Mouse (Mus musculus) CH12.LX (cell line): ENCODE data around the gene Yars. TPM values are rescaled to one million over a fixed set of nuclear protein-coding genes. Genes with fewer than 3 reads are reported as not detected.

Experiments used
- DNase-seq: peaks from one replicate; pipeline ENCODE4 v3.0.0-alpha.2; 2013; ENCODE audit errors: extremely low read depth
- H3K27ac ChIP-seq: 2 replicates; pipeline ENCODE4 v1.5.1; 2012; ENCODE audit warnings: low read depth, mild to moderate bottlenecking, control low read depth, moderate library complexity; ENCODE audit not compliant: insufficient read depth
- H3K27me3 ChIP-seq: replicated peaks from 2 replicates; pipeline ENCODE3; 2012; ENCODE audit warnings: inconsistent platforms
- H3K36me3 ChIP-seq, 2 experiments: replicated peaks in 1 of 2; 2 replicates each; pipeline versions ENCODE3 to v1.6.1; 2012; ENCODE audit warnings: inconsistent platforms in 1 of 2, low read length in 1 of 2, mild to moderate bottlenecking in 1 of 2, mixed read lengths in 1 of 2, moderate library complexity in 1 of 2; ENCODE audit not compliant: control insufficient read depth in 1 of 2, insufficient read depth in 1 of 2
- H3K4me1 ChIP-seq, 2 experiments: 2 replicates each; pipeline ENCODE4 v1.6.1; 2012; ENCODE audit warnings: inconsistent platforms in 1 of 2, moderate library complexity in 1 of 2; ENCODE audit not compliant: insufficient read depth in 2 of 2, control insufficient read depth in 1 of 2
- H3K4me2 ChIP-seq: 2 replicates; pipeline ENCODE4 v1.6.1; 2012; ENCODE audit warnings: low read depth, mild to moderate bottlenecking, control low read depth; ENCODE audit not compliant: poor library complexity, insufficient read depth, severe bottlenecking
- H3K4me3 ChIP-seq, 3 experiments: fragments of 150-350 bp in 1 of 3; sonication (generic) in 1 of 3; replicated peaks in 1 of 3; 2 replicates each; pipeline versions ENCODE3 to v1.5.1; 2011 to 2012; ENCODE audit warnings: low read depth in 2 of 3, low read length in 2 of 3, mild to moderate bottlenecking in 2 of 3, moderate library complexity in 2 of 3, control low read depth in 1 of 3, improper control_type of control experiment in 1 of 3, inconsistent platforms in 1 of 3, mixed read lengths in 1 of 3; ENCODE audit not compliant: poor library complexity in 1 of 3
- H3K79me2 ChIP-seq: replicated peaks from 2 replicates; pipeline ENCODE4 v1.6.1; 2012; ENCODE audit warnings: mild to moderate bottlenecking, moderate library complexity; ENCODE audit not compliant: control insufficient read depth, poor library complexity, insufficient read depth, severe bottlenecking; ENCODE audit errors: extremely low read depth
- H3K9ac ChIP-seq: 2 replicates; pipeline ENCODE4 v1.6.1; 2012; ENCODE audit warnings: low read depth, mild to moderate bottlenecking, control low read depth, moderate library complexity; ENCODE audit not compliant: insufficient read depth
- H3K9me3 ChIP-seq: replicated peaks from 2 replicates; pipeline ENCODE3; 2012; ENCODE audit warnings: low read length, inconsistent platforms, mixed read lengths
- BHLHE40 ChIP-seq: IDR thresholded peaks from 2 replicates; pipeline ENCODE4 v1.6.1; 2011; ENCODE audit warnings: mild to moderate bottlenecking, low read depth, low read length, improper control_type of control experiment
- CHD1 ChIP-seq: IDR thresholded peaks from 2 replicates; pipeline ENCODE4 v1.6.1; 2012; ENCODE audit warnings: low read depth, low read length, improper control_type of control experiment, inconsistent platforms
- CHD2 ChIP-seq: IDR thresholded peaks from 2 replicates; pipeline ENCODE4 v1.6.1; 2011; ENCODE audit warnings: low read length, improper control_type of control experiment
- CTCF ChIP-seq, 2 experiments: IDR thresholded peaks in 1 of 2; conservative IDR thresholded peaks in 1 of 2; 2 replicates each; pipeline ENCODE4 v1.5.1; 2011 to 2012; ENCODE audit warnings: low read depth in 2 of 2, low read length in 2 of 2, improper control_type of control experiment in 1 of 2, inconsistent platforms in 1 of 2, mild to moderate bottlenecking in 1 of 2, moderate library complexity in 1 of 2
- EP300 ChIP-seq: IDR thresholded peaks from 2 replicates; pipeline ENCODE4 v1.6.1; 2011; ENCODE audit warnings: low read length, improper control_type of control experiment
- GABPA ChIP-seq: IDR thresholded peaks from 2 replicates; pipeline ENCODE4 v1.6.1; 2012; ENCODE audit warnings: low read depth, low read length, improper control_type of control experiment, inconsistent platforms; ENCODE audit not compliant: insufficient replicate concordance
- JUN ChIP-seq: IDR thresholded peaks from 2 replicates; pipeline ENCODE4 v1.6.1; 2011; ENCODE audit warnings: low read depth, mild to moderate bottlenecking, low read length, improper control_type of control experiment, moderate library complexity; ENCODE audit not compliant: insufficient read depth
- JUND ChIP-seq: conservative IDR thresholded peaks from 2 replicates; pipeline ENCODE4 v1.6.1; 2011; ENCODE audit warnings: low read depth, low read length, improper control_type of control experiment
- KAT2A ChIP-seq: IDR thresholded peaks from 2 replicates; pipeline ENCODE4 v1.6.1; 2012; ENCODE audit warnings: low read length, improper control_type of control experiment, inconsistent platforms; ENCODE audit not compliant: insufficient replicate concordance
- MAFK ChIP-seq: IDR thresholded peaks from 2 replicates; pipeline ENCODE4 v1.6.1; 2011; ENCODE audit warnings: low read length, improper control_type of control experiment; ENCODE audit not compliant: insufficient replicate concordance
- MEF2A ChIP-seq: IDR thresholded peaks from 2 replicates; pipeline ENCODE4 v1.6.1; 2014; ENCODE audit warnings: low read depth, mild to moderate bottlenecking, inconsistent platforms, low read length, improper control_type of control experiment, borderline replicate concordance
- MXI1 ChIP-seq: IDR thresholded peaks from 2 replicates; pipeline ENCODE4 v1.6.1; 2011; ENCODE audit warnings: mild to moderate bottlenecking, low read depth, low read length, improper control_type of control experiment
- MYC ChIP-seq: IDR thresholded peaks from 2 replicates; pipeline ENCODE4 v1.6.1; 2011; ENCODE audit warnings: low read depth, mild to moderate bottlenecking, improper control_type of control experiment, low read length
- NELFE ChIP-seq: IDR thresholded peaks from 2 replicates; pipeline ENCODE4 v1.6.1; 2011; ENCODE audit warnings: low read depth, low read length, improper control_type of control experiment
- POLR2A ChIP-seq: IDR thresholded peaks from 2 replicates; pipeline ENCODE4 v1.6.1; 2011; ENCODE audit warnings: low read depth, mild to moderate bottlenecking, improper control_type of control experiment, low read length
- POLR2AphosphoS2 ChIP-seq: IDR thresholded peaks from 2 replicates; pipeline ENCODE4 v1.6.1; 2011; ENCODE audit warnings: low read depth, low read length, improper control_type of control experiment
- SIN3A ChIP-seq: IDR thresholded peaks from 2 replicates; pipeline ENCODE4 v1.6.1; 2012; ENCODE audit warnings: low read length, improper control_type of control experiment, inconsistent platforms
- TBP ChIP-seq: conservative IDR thresholded peaks from 2 replicates; pipeline ENCODE4 v1.6.1; 2011; ENCODE audit warnings: low read depth, low read length, improper control_type of control experiment
- USF1 ChIP-seq: IDR thresholded peaks from 2 replicates; pipeline ENCODE4 v1.6.1; 2014; ENCODE audit warnings: low read depth, mild to moderate bottlenecking, inconsistent platforms, low read length, improper control_type of control experiment
- ZC3H11A ChIP-seq: IDR thresholded peaks from 2 replicates; pipeline ENCODE4 v1.6.1; 2012; ENCODE audit warnings: low read depth, mild to moderate bottlenecking, inconsistent platforms, low read length, improper control_type of control experiment
- ZKSCAN1 ChIP-seq: IDR thresholded peaks from 2 replicates; pipeline ENCODE4 v1.6.1; 2012; ENCODE audit warnings: low read depth, inconsistent platforms, low read length, improper control_type of control experiment, borderline replicate concordance
- ZMIZ1 ChIP-seq: IDR thresholded peaks from 2 replicates; pipeline ENCODE4 v1.6.1; 2012; ENCODE audit warnings: low read depth, mild to moderate bottlenecking, inconsistent platforms, low read length, improper control_type of control experiment
- ZNF384 ChIP-seq: IDR thresholded peaks from 2 replicates; pipeline ENCODE4 v1.6.1; 2012; ENCODE audit warnings: low read depth, low read length, improper control_type of control experiment, inconsistent platforms
- dilution Hi-C: fragments of 300-500 bp; cut with MboI; formaldehyde crosslinking; loops from 2 replicates; pipeline ENCODE4 v1.14.3; 2020; ENCODE audit warnings: low sequenced_read_pairs; ENCODE audit not compliant: extremely low pct_unique_long_range_greater_than_20kb, extremely low pct_ligation_motif_present
- in situ Hi-C: fragments of 300-500 bp; cut with MboI; formaldehyde crosslinking; loops from 3 replicates; pipeline ENCODE4 v1.14.3; 2019; ENCODE audit warnings: low sequenced_read_pairs, low pct_ligation_motif_present, low pct_unique_long_range_greater_than_20kb, mixed read lengths
- polyA plus RNA-seq: library from polyadenylated mRNA; unstranded; fragments of >175 nt; gene quantifications from 2 replicates; pipeline ENCODE4 v1.2.1, GENCODE M21; 2012; ENCODE audit warnings: low read depth; ENCODE audit not compliant: insufficient read length
- total RNA-seq, 2 experiments: library from RNA; depleted of rRNA; stranded (reverse); fragments of 300-350 nt in 1 of 2; fragments of >200 nt in 1 of 2; gene quantifications; 2 replicates each; pipeline ENCODE4 v1.2.3; 2012 to 2014

The Yars gene
- total and polyA plus RNA-seq, 3 experiments = 96.3 to 207 (median 180) TPM

DNA sequence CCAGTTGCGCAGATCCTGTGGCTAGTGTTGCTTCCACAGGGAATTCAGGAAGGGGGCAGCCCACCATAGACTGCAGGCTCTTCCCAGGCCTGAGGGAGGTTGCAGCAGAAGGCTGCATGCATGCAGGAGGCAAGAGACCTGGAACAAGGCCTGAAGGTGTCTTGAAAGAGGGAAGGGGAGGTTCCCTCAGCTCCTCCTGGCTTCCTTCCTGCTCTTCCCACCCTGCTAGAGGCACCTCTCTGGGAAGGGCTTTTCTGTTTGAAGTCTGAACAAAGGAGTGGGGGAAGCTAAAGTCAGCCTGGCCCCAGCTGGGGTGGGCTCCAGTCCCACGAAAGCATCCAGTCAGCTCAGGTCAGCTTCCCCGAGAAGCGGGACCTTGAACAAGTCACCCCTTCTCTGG lies 52.8 kb downstream of the Yars start:
- H3K27ac ChIP-seq = no peak overlapping the region
- dilution Hi-C loops (no loop called here), in situ Hi-C loops (no loop called here)
- H3K9me3 ChIP-seq = no peaks in the 10 kb centered on the region
- H3K4me1 ChIP-seq = peaks cover 9 to 35% of the 10 kb centered on the region in 2 experiments
- H3K4me2 ChIP-seq = no peak overlapping the region
- H3K36me3 ChIP-seq = no peaks in the 10 kb centered on the region
- no peaks in the 10 kb centered on the region for H3K79me2 ChIP-seq
- H3K4me3 ChIP-seq = no peak overlapping the region
- H3K9ac ChIP-seq = no peak overlapping the region
- H3K27me3 ChIP-seq = peaks cover 31% of the 10 kb centered on the region
- TF ChIP-seq MAFK = no peak
- TF ChIP-seq POLR2A = no peak
- TF ChIP-seq USF1 = no peak
- no peak for TF ChIP-seq GABPA
- TF ChIP-seq SIN3A = no peak
- TF ChIP-seq CHD1 = no peak
- no peak for TF ChIP-seq ZMIZ1
- TF ChIP-seq CHD2 = no peak
- TF ChIP-seq POLR2AphosphoS2 = no peak
- no peak for TF ChIP-seq ZC3H11A
- TF ChIP-seq EP300 = no peak
- no peak for TF ChIP-seq NELFE
- no peak for TF ChIP-seq TBP
- TF ChIP-seq JUN = no peak
- no peak for TF ChIP-seq MEF2A
- no peak for TF ChIP-seq ZKSCAN1
- no peak for TF ChIP-seq JUND
- DNase-seq = no peak

DNA sequence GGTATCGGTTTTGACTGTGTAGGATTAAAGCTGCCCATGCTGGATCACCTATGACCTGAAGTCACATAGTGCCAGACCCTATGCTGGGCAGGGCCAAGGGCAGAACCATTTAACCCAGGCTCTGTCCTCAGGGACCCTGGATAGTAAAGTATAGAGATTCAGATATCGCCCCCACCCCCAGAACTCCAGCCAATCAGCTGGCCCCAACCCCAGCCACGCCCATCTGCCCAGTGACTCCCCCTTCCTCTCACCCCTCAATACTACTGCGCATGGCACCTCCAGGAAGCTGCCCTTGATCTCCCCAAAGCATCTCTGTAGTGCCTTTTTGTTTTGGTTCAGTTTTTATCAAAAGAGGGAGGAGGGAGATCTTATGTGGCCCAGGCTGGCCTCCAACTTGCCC lies 53.2 kb downstream of the Yars start:
- H3K79me2 ChIP-seq = no peaks in the 10 kb centered on the region
- dilution Hi-C loops = no loop called here
- peaks cover 35% of the 10 kb centered on the region for H3K27me3 ChIP-seq
- no peak for DNase-seq
- H3K9ac ChIP-seq = no peak overlapping the region
- no peak overlapping the region for H3K27ac ChIP-seq
- peaks cover 9 to 35% of the 10 kb centered on the region in 2 experiments for H3K4me1 ChIP-seq
- no peaks in the 10 kb centered on the region for H3K36me3 ChIP-seq
- in situ Hi-C loops = no loop called here
- no peak overlapping the region for H3K4me3 ChIP-seq
- no peaks in the 10 kb centered on the region for H3K9me3 ChIP-seq
- TF ChIP-seq MXI1 (no peak), SIN3A (no peak), MYC (no peak), CHD2 (no peak), ZC3H11A (no peak), KAT2A (no peak), POLR2A (no peak), NELFE (no peak), ZNF384 (no peak), CTCF (conservative IDR thresholded peaks at IDR 0.05 in 1 of 2, IDR thresholded peaks at IDR 0.05 in 1 of 2; ENCODE audit: low read depth in 2 of 2, low read length in 2 of 2) (no peak), BHLHE40 (no peak)
- no peak overlapping the region for H3K4me2 ChIP-seq
